In genomic region chr9:62341701-62342440, GRCm38 (mm10) we compare ENCODE assay signal across 8 mouse cellular contexts. TPM values are rescaled to one million over a fixed set of nuclear protein-coding genes. Genes with fewer than 3 reads are reported as not detected.
DNase-seq lines count a peak whose midpoint lies in the region; ATAC-seq and TF ChIP-seq lines count a peak whose summit lies in the region.

No protein-coding gene starts in this region.

- peak overlapping the region; percentile 100 for H3K27ac ChIP-seq in heart, adult 2 months
- H3K27ac ChIP-seq in embryonic facial prominence, embryonic 14.5 days (replicated peaks; ENCODE audit: low read depth, low read length): peak overlapping the region; percentile 99
- peak overlapping the region; percentile 86 for H3K27ac ChIP-seq in small intestine, adult 2 months (ENCODE audit: insufficient read depth, low read depth, low read length)

- H3K36me3 ChIP-seq in heart, adult 2 months (ENCODE audit: control insufficient read depth, insufficient read depth, low read length): peaks cover 3% of the 10 kb centered on the region; the same call in 1 of the 2 replicates
- H3K36me3 ChIP-seq in embryonic facial prominence, embryonic 14.5 days (ENCODE audit: control insufficient read depth, insufficient read depth, low read length): no peaks in the 10 kb centered on the region
- H3K36me3 ChIP-seq in small intestine, adult 2 months (ENCODE audit: control insufficient read depth, insufficient read depth, low read length): no peaks in the 10 kb centered on the region

- H3K4me3 ChIP-seq in heart, adult 2 months: peak overlapping the region; percentile 86
- H3K4me3 ChIP-seq in embryonic facial prominence, embryonic 14.5 days (ENCODE audit: low read depth, low read length): peak overlapping the region; percentile 72
- H3K4me3 ChIP-seq in small intestine, adult 2 months (ENCODE audit: low read depth, low read length): peak overlapping the region; percentile 90

- no peak for TF ChIP-seq CTCF in heart, adult 2 months (IDR thresholded peaks at IDR 0.05)
- no peak for TF ChIP-seq CTCF in small intestine, adult 2 months (IDR thresholded peaks at IDR 0.05; ENCODE audit: extremely low read depth, insufficient read length, insufficient replicate concordance, low read depth, low read length)

- H3K27me3 ChIP-seq in heart, adult 2 months (ENCODE audit: control insufficient read depth, insufficient read depth, low read length): no peaks in the 10 kb centered on the region
- no peaks in the 10 kb centered on the region for H3K27me3 ChIP-seq in embryonic facial prominence, embryonic 14.5 days (replicated peaks; ENCODE audit: control insufficient read depth, insufficient read depth, low read length)
- H3K27me3 ChIP-seq in small intestine, adult 2 months (ENCODE audit: control insufficient read depth, insufficient read depth, low read length): no peaks in the 10 kb centered on the region

- ATAC-seq in embryonic facial prominence, embryonic 14.5 days (ENCODE audit: low read depth): no peak

- H3K9ac ChIP-seq in heart, adult 2 months (ENCODE audit: low read depth, low read length): peak overlapping the region; percentile 99
- H3K9ac ChIP-seq in embryonic facial prominence, embryonic 14.5 days (ENCODE audit: low read depth, low read length): peak overlapping the region; percentile 98

- H3K9me3 ChIP-seq in embryonic facial prominence, embryonic 14.5 days (ENCODE audit: control insufficient read depth, low read length): no peaks in the 10 kb centered on the region

- peak overlapping the region; percentile 84 for H3K4me2 ChIP-seq in embryonic facial prominence, embryonic 14.5 days (ENCODE audit: low read depth, low read length)

- intact Hi-C loops in heart, adult 2 months (cut with DNase I): loop anchor here (2.0 kb wide), 1 partner anchor 73 kb away; no protein-coding TSS in a partner anchor

- under 1% methylated on average over 53 of the region's 54 CpGs for WGBS in heart, adult 2 months
- WGBS in embryonic facial prominence, embryonic 14.5 days: under 1% methylated on average over 52 of the region's 54 CpGs
- WGBS in small intestine, adult 2 months: under 1% methylated on average over 54 of the region's 54 CpGs

- peaks cover 16% of the 10 kb centered on the region for H3K4me1 ChIP-seq in heart, adult 2 months (ENCODE audit: control insufficient read depth, insufficient read depth, low read length)
- peaks cover 13% of the 10 kb centered on the region for H3K4me1 ChIP-seq in embryonic facial prominence, embryonic 14.5 days (ENCODE audit: control insufficient read depth, insufficient read depth, low read length)
- peaks cover 10% of the 10 kb centered on the region; the same call in 1 of the 2 replicates for H3K4me1 ChIP-seq in small intestine, adult 2 months (ENCODE audit: control insufficient read depth, insufficient read depth, insufficient read length, low read length)

- DNase-seq in heart, adult 2 months: peak; percentile 66 to 75
- no peak for DNase-seq in heart, adult 9 months (ENCODE audit: low spot score in 2 of 2)
- DNase-seq in Muller cell, postnatal 12 days (ENCODE audit: inconsistent ontology term): peak; percentile 35
- DNase-seq in embryonic facial prominence, embryonic 14.5 days (ENCODE audit: low spot score): no peak
- peak; percentile 75 for DNase-seq in induced T-regulatory cell, adult 2 months (ENCODE audit: low read depth)
- DNase-seq in lung, postnatal 10 days: peak; percentile 39
- no peak for DNase-seq in yolk sac, embryonic 10.5 days (ENCODE audit: low spot score)

- no peak for TF ChIP-seq EP300 in heart, adult 2 months (IDR thresholded peaks at IDR 0.05; ENCODE audit: insufficient read depth, low read depth, low read length)

- no peak for TF ChIP-seq POLR2A in heart, adult 2 months (IDR thresholded peaks at IDR 0.05; ENCODE audit: insufficient read depth, low read depth, low read length)
- TF ChIP-seq POLR2A in small intestine, adult 2 months (IDR thresholded peaks at IDR 0.05; ENCODE audit: low read depth, low read length): no peak

- H3K79me2 ChIP-seq in heart, adult 2 months (replicated peaks; ENCODE audit: control insufficient read depth, insufficient read depth, low read length): peaks cover 7% of the 10 kb centered on the region

RNA-seq across cellular contexts. Expression of gene Anp32a, which starts 0.8 kb away (rescaled TPM):
- total RNA-seq in heart, adult 2 months (2021): 100 to 1,000 TPM; 189 to 204 TPM
- 28.8 and 68.2 TPM in 2 replicates for polyA plus RNA-seq in heart, adult 2 months (2012; rRNA removed)
- 107 and 112 TPM in 2 replicates for polyA plus RNA-seq in embryonic facial prominence, embryonic 14.5 days (2014; fragmentation: Nextera tagmentation; extraction: Ambion mirVana)
- polyA plus RNA-seq in small intestine, adult 2 months (2012; rRNA removed): 2.4 and 4.7 TPM in 2 replicates

RNA-seq across cellular contexts. Expression of gene Spesp1, which starts 59.9 kb away (rescaled TPM):
- not detected for total RNA-seq in heart, adult 2 months (2021)
- polyA plus RNA-seq in heart, adult 2 months (2012; rRNA removed): 0.06 and 0.09 TPM in 2 replicates
- polyA plus RNA-seq in embryonic facial prominence, embryonic 14.5 days (2014; fragmentation: Nextera tagmentation; extraction: Ambion mirVana): not detected in 2 replicates
- polyA plus RNA-seq in small intestine, adult 2 months (2012; rRNA removed): not detected in 2 replicates

Comparison
In these comparisons a context has a peak if more than half of its experiments do, and no peak if none do; other contexts are left out.
1. DNase-seq: peak in heart, adult 2 months (2 of 2), Muller cell, postnatal 12 days (single experiment), induced T-regulatory cell, adult 2 months (single experiment) and lung, postnatal 10 days (single experiment); none in heart, adult 9 months (0 of 2), embryonic facial prominence, embryonic 14.5 days (single experiment) and yolk sac, embryonic 10.5 days (single experiment).
2. Peak in every context shown above with its lines, with median percentiles within 50 percentile points of each other: H3K27ac ChIP-seq and H3K4me3 ChIP-seq.